Mouse (Mus musculus): ENCODE results near the gene Gm20716. TPM values are rescaled to one million over a fixed set of nuclear protein-coding genes. Genes with fewer than 3 reads are reported as not detected.

Gene Gm20716
- polyA plus RNA-seq, 1 experiment from 2014 or later: 8.3 TPM

GRCm38 (mm10) chr2:168259046-168259445 is 28.9 kb upstream of the Gm20716 start:
- DNase-seq (ENCODE audit: low spot score): no peak
- WGBS: 87% methylated on average over 8 of the region's 8 CpGs

GRCm38 (mm10) chr2:168257188-168257587 is 27.0 kb upstream of the Gm20716 start:
- DNase-seq (ENCODE audit: low spot score) (no peak), ATAC-seq (replicated peaks; ENCODE audit: low FRiP score, low read depth) (no peak)

More at GRCm38 (mm10) chr2:168259046-168259445, 28.9 kb upstream of the Gm20716 start:
- H3K9ac ChIP-seq (ENCODE audit: low read depth, low read length): no peak overlapping the region
- H3K27ac ChIP-seq: no peak overlapping the region
- TF ChIP-seq CTCF (IDR thresholded peaks at IDR 0.05; ENCODE audit: low read depth): no peak
- H3K4me3 ChIP-seq (replicated peaks; ENCODE audit: low read depth, low read length): no peak overlapping the region
- ATAC-seq (replicated peaks; ENCODE audit: low FRiP score, low read depth): no peak
- no peaks in the 10 kb centered on the region for H3K36me3 ChIP-seq (ENCODE audit: insufficient read depth, low read length)
- H3K9me3 ChIP-seq (replicated peaks; ENCODE audit: low read length): no peaks in the 10 kb centered on the region
- H3K4me1 ChIP-seq (replicated peaks; ENCODE audit: insufficient read depth, low read length): no peaks in the 10 kb centered on the region
- H3K27me3 ChIP-seq (ENCODE audit: insufficient read depth, low read length): no peaks in the 10 kb centered on the region
- H3K4me2 ChIP-seq (ENCODE audit: low read length): no peak overlapping the region

GRCm38 (mm10) chr2:168256506-168256905 is 26.3 kb upstream of the Gm20716 start:
- H3K27me3 ChIP-seq (ENCODE audit: insufficient read depth, low read length): no peaks in the 10 kb centered on the region
- H3K36me3 ChIP-seq (ENCODE audit: insufficient read depth, low read length): no peaks in the 10 kb centered on the region
- no peak overlapping the region for H3K4me2 ChIP-seq (ENCODE audit: low read length)
- TF ChIP-seq CTCF (IDR thresholded peaks at IDR 0.05; ENCODE audit: low read depth): no peak
- H3K27ac ChIP-seq: no peak overlapping the region
- ATAC-seq (replicated peaks; ENCODE audit: low FRiP score, low read depth): no peak
- H3K9ac ChIP-seq (ENCODE audit: low read depth, low read length): no peak overlapping the region
- DNase-seq (ENCODE audit: low spot score): no peak
- WGBS: 59% methylated on average over 3 of the region's 3 CpGs
- no peak overlapping the region for H3K4me3 ChIP-seq (replicated peaks; ENCODE audit: low read depth, low read length)
- H3K4me1 ChIP-seq (replicated peaks; ENCODE audit: insufficient read depth, low read length): no peaks in the 10 kb centered on the region
- H3K9me3 ChIP-seq (replicated peaks; ENCODE audit: low read length): no peaks in the 10 kb centered on the region

More at GRCm38 (mm10) chr2:168257188-168257587, 27.0 kb upstream of the Gm20716 start:
- WGBS: 89% methylated on average over 4 of the region's 4 CpGs
- H3K27me3 ChIP-seq (ENCODE audit: insufficient read depth, low read length): no peaks in the 10 kb centered on the region
- no peaks in the 10 kb centered on the region for H3K36me3 ChIP-seq (ENCODE audit: insufficient read depth, low read length)
- H3K4me1 ChIP-seq (replicated peaks; ENCODE audit: insufficient read depth, low read length): no peaks in the 10 kb centered on the region
- H3K9me3 ChIP-seq (replicated peaks; ENCODE audit: low read length): no peaks in the 10 kb centered on the region
- no peak overlapping the region for H3K4me3 ChIP-seq (replicated peaks; ENCODE audit: low read depth, low read length)
- no peak overlapping the region for H3K27ac ChIP-seq
- no peak overlapping the region for H3K9ac ChIP-seq (ENCODE audit: low read depth, low read length)
- no peak overlapping the region for H3K4me2 ChIP-seq (ENCODE audit: low read length)
- TF ChIP-seq CTCF (IDR thresholded peaks at IDR 0.05; ENCODE audit: low read depth): no peak

GRCm38 (mm10) chr2:168253822-168254221 is 23.7 kb upstream of the Gm20716 start:
- Histone ChIP-seq H3K27ac (no peak overlapping the region), H3K9me3 (replicated peaks; ENCODE audit: low read length) (no peaks in the 10 kb centered on the region), H3K4me2 (ENCODE audit: low read length) (no peak overlapping the region), H3K36me3 (ENCODE audit: insufficient read depth, low read length) (no peaks in the 10 kb centered on the region), H3K9ac (ENCODE audit: low read depth, low read length) (no peak overlapping the region), H3K27me3 (ENCODE audit: insufficient read depth, low read length) (no peaks in the 10 kb centered on the region), H3K4me1 (replicated peaks; ENCODE audit: insufficient read depth, low read length) (no peaks in the 10 kb centered on the region), H3K4me3 (replicated peaks; ENCODE audit: low read depth, low read length) (no peak overlapping the region)
- DNase-seq (ENCODE audit: low spot score) (no peak), ATAC-seq (replicated peaks; ENCODE audit: low FRiP score, low read depth) (no peak)
- WGBS: 41% methylated on average over 7 of the region's 7 CpGs
- no peak for TF ChIP-seq CTCF (IDR thresholded peaks at IDR 0.05; ENCODE audit: low read depth)

GRCm38 (mm10) chr2:168252639-168253292 is 22.6 kb upstream of the Gm20716 start:
- peak; percentile 71 for ATAC-seq (replicated peaks; ENCODE audit: low FRiP score, low read depth)
- peak; percentile 78 for TF ChIP-seq CTCF (IDR thresholded peaks at IDR 0.05; ENCODE audit: low read depth)

GRCm38 (mm10) chr2:168250270-168250669 is 20.1 kb upstream of the Gm20716 start:
- no peak overlapping the region for H3K4me2 ChIP-seq (ENCODE audit: low read length)
- H3K9me3 ChIP-seq (replicated peaks; ENCODE audit: low read length): no peaks in the 10 kb centered on the region
- no peaks in the 10 kb centered on the region for H3K27me3 ChIP-seq (ENCODE audit: insufficient read depth, low read length)
- no peaks in the 10 kb centered on the region for H3K4me1 ChIP-seq (replicated peaks; ENCODE audit: insufficient read depth, low read length)
- 15% methylated on average over 8 of the region's 8 CpGs for WGBS
- peak; percentile 82 for DNase-seq (ENCODE audit: low spot score)
- H3K27ac ChIP-seq: no peak overlapping the region
- TF ChIP-seq CTCF (IDR thresholded peaks at IDR 0.05; ENCODE audit: low read depth): peak; percentile 91
- no peak overlapping the region for H3K4me3 ChIP-seq (replicated peaks; ENCODE audit: low read depth, low read length)
- no peak overlapping the region for H3K9ac ChIP-seq (ENCODE audit: low read depth, low read length)
- no peaks in the 10 kb centered on the region for H3K36me3 ChIP-seq (ENCODE audit: insufficient read depth, low read length)
- ATAC-seq (replicated peaks; ENCODE audit: low FRiP score, low read depth): no peak

More at GRCm38 (mm10) chr2:168252639-168253292, 22.6 kb upstream of the Gm20716 start:
- DNase-seq (ENCODE audit: low spot score): peak; percentile 55
- Histone ChIP-seq H3K4me1 (replicated peaks; ENCODE audit: insufficient read depth, low read length) (no peaks in the 10 kb centered on the region), H3K4me2 (ENCODE audit: low read length) (no peak overlapping the region), H3K27me3 (ENCODE audit: insufficient read depth, low read length) (no peaks in the 10 kb centered on the region), H3K27ac (no peak overlapping the region), H3K9ac (ENCODE audit: low read depth, low read length) (no peak overlapping the region), H3K36me3 (ENCODE audit: insufficient read depth, low read length) (no peaks in the 10 kb centered on the region), H3K4me3 (replicated peaks; ENCODE audit: low read depth, low read length) (no peak overlapping the region), H3K9me3 (replicated peaks; ENCODE audit: low read length) (no peaks in the 10 kb centered on the region)
- 18% methylated on average over 16 of the region's 16 CpGs for WGBS

All from kidney, postnatal 0 days (tissue).